Mouse (Mus musculus): ENCODE results near the gene Gm10273. TPM values are rescaled to one million over a fixed set of nuclear protein-coding genes. Genes with fewer than 3 reads are reported as not detected.

Gene Gm10273
- 5.8 TPM for polyA plus RNA-seq (2014; fragmentation: Illumina TruSeq; extraction: RNeasy Lipid Tissue Mini Kit (QIAGEN cat#74804))

DNA sequence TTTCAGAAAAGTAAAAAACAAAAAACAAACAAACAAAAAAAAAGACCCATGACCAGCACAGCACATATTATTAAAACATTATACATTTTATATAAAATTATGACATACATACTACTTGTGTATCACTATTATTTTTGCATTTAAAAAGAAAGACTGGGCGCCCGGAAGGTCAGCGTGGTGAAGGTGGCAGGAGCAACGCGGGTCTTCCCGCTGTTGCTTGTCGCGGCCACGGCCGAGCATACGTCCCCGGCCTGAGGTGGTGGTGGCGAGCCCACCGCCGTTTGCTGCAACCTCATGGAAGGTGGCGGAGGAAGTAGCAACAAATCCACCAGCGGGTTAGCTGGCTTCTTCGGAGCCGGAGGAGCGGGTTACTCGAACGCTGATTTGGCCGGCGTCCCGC lies at the start of gene Gm10273:
Gene Gm10273, plus strand, starts transcription at position 172 of the 400 bp plus-strand sequence.

GRCm38 (mm10) chr10:59402899-59403792 lies 7.7 kb downstream of the Gm10273 start, which contains the start of gene Pla2g12b:
Gene Pla2g12b (plus strand): TSS chr10:59403660.

GRCm38 (mm10) chr10:59441735-59442134 lies 46.3 kb downstream of the Gm10273 start, which contains the start of gene Oit3:
Gene Oit3 (minus strand): TSS chr10:59441778.

Other genes with a start within 250 kb of the Gm10273 start
- 152 TPM for gene Sept10, start 173.8 kb upstream of the Gm10273 start, polyA plus RNA-seq (2014; fragmentation: Illumina TruSeq; extraction: RNeasy Lipid Tissue Mini Kit (QIAGEN cat#74804))
- gene Sowahc, start 173.7 kb upstream of the Gm10273 start, polyA plus RNA-seq (2014; fragmentation: Illumina TruSeq; extraction: RNeasy Lipid Tissue Mini Kit (QIAGEN cat#74804)), result 50.3 TPM
- 85.3 TPM for gene P4ha1, start 72.3 kb upstream of the Gm10273 start, polyA plus RNA-seq (2014; fragmentation: Illumina TruSeq; extraction: RNeasy Lipid Tissue Mini Kit (QIAGEN cat#74804))
- not detected for gene Pla2g12b, start 8.0 kb downstream of the Gm10273 start, polyA plus RNA-seq (2014; fragmentation: Illumina TruSeq; extraction: RNeasy Lipid Tissue Mini Kit (QIAGEN cat#74804))
- 1.2 TPM for gene Oit3, start 46.1 kb downstream of the Gm10273 start, polyA plus RNA-seq (2014; fragmentation: Illumina TruSeq; extraction: RNeasy Lipid Tissue Mini Kit (QIAGEN cat#74804))
- gene Gm10322, start 220.4 kb downstream of the Gm10273 start, polyA plus RNA-seq (2014; fragmentation: Illumina TruSeq; extraction: RNeasy Lipid Tissue Mini Kit (QIAGEN cat#74804)), result not detected
- gene Mcu, start 221.1 kb downstream of the Gm10273 start, polyA plus RNA-seq (2014; fragmentation: Illumina TruSeq; extraction: RNeasy Lipid Tissue Mini Kit (QIAGEN cat#74804)), result 15.4 TPM

Data from ovary, adult 10 weeks (tissue).